Mouse (Mus musculus) thymus, adult 2 months (tissue): Measurements from ENCODE around the gene Slc30a3.
"Not testable (repeated sequence)": the region's sequence is repeated elsewhere in the genome, so short reads cannot be mapped to it uniquely, and the experiment has no call there.

Experiments
- CTCF ChIP-seq: fragments of 200-500 bp; IDR thresholded peaks from 2 replicates; pipeline ENCODE4 v1.5.1; 2012; ENCODE audit warnings: mild to moderate bottlenecking, control low read depth, low read length, moderate library complexity, borderline replicate concordance; ENCODE audit not compliant: control insufficient read depth, poor library complexity, insufficient read depth; ENCODE audit errors: extremely low read depth
- POLR2A ChIP-seq: fragments of 200-500 bp; IDR thresholded peaks from 2 replicates; pipeline ENCODE4 v1.6.1; 2012; ENCODE audit warnings: mild to moderate bottlenecking, low read length, control low read depth, moderate library complexity; ENCODE audit not compliant: control insufficient read depth, poor library complexity, insufficient read depth; ENCODE audit errors: extremely low read depth

- not testable (repeated sequence) for TF ChIP-seq CTCF, POLR2A
Observed at GRCm38 (mm10) chr5:31053728-31054127, 54.3 kb downstream of the Slc30a3 start.
